Mouse (Mus musculus) lung, postnatal 0 days (tissue): ENCODE measurements around the gene Clec2h.

Source experiments
- CTCF ChIP-seq: IDR thresholded peaks from 2 replicates; pipeline ENCODE4 v1.5.1; 2016; ENCODE audit warnings: antibody characterized with exemption, mild to moderate bottlenecking
- EP300 ChIP-seq: IDR thresholded peaks from 2 replicates; pipeline ENCODE4 v1.6.1; 2016; ENCODE audit warnings: antibody characterized with exemption, mild to moderate bottlenecking, control low read depth

- no peak for TF ChIP-seq CTCF
- no peak for TF ChIP-seq EP300
These were observed 39.5 kb upstream of the Clec2h start for GRCm38 (mm10) chr6:128622733-128623132.
